Mouse (Mus musculus) lung, postnatal 0 days (tissue): ENCODE measurements at regions not wholly inside any gene's neighbourhood (a gene's known extent, or its start where the extent isn't known, plus 50 kb on each side); places are given as distances from the start of the nearest gene placed in this dataset.

Experiments used
- CTCF ChIP-seq: IDR thresholded peaks from 2 replicates; pipeline ENCODE4 v1.5.1; 2016; ENCODE audit warnings: antibody characterized with exemption, mild to moderate bottlenecking
- EP300 ChIP-seq: IDR thresholded peaks from 2 replicates; pipeline ENCODE4 v1.6.1; 2016; ENCODE audit warnings: antibody characterized with exemption, mild to moderate bottlenecking, control low read depth

DNA sequence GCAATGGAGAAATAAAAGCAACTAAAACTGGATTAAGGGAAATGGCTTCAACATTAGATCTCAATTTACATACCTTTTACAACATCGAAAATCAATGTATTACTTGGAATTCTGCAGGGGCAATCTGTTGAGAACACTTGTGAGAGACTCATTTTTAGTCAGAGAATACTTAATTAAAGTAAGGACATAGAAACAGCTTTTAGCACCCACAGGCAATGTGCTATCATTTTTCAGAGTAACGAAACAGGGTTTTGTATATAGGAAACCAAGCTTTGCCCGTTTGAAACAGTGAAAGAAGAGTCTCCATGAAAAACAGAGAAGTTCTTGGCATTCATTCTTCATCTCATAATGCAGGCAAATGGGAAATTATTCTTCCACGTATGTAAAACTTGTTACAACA, 196.4 kb downstream of the Tdrd3 start:
- TF ChIP-seq CTCF (no peak), EP300 (no peak)
